Mouse (Mus musculus): ENCODE measurements around the gene Rnf39. TPM values are rescaled to one million over a fixed set of nuclear protein-coding genes. Genes with fewer than 3 reads are reported as not detected.

Gene Rnf39
- total RNA-seq, 2 experiments from 2014 or later = 0.61 to 0.86 TPM

DNA sequence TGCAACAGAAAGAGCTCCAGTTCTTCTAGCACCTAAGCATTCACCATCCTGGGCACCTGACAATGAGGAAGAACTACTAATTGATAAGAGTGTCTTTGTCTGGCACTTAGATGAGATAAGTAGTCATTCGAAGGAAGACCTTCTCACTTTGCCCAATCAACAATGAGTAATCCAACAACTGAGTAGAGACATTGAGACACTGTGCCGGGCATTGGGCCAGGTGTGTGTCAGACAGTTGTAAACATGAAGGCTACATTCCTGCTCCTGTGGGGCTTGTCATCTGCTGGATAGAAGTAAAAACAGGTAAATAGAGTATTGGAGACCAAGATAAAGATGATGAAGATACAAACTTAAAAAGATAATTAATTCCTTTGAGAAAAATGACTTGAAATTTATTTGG is 4.7 kb upstream of the Rnf39 start:
- DNase-seq (ENCODE audit: low spot score in 2 of 2) = peak in 1 of 2 experiments; percentile 56

DNA sequence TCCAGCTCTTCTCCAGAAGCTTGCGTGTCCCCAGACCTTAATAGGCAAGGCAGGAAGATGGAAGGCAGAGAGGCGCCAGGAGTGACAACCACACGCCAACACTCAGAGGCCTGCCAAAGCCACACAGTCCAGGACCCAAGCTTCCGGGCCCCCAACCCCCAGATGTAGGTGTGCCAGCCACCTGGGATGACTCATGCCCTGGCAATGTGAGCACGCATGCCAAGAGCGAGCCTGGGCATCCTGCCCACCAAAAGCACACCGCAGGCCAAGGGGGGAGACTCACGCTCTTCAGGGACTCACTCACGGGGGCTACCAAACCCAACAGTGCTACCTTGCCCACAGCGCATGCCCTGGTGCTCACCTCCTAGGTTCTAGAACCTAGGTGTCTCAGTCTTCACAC is 327 bp upstream of the Rnf39 start:
- DNase-seq (ENCODE audit: low spot score in 2 of 2) = no peak

DNA sequence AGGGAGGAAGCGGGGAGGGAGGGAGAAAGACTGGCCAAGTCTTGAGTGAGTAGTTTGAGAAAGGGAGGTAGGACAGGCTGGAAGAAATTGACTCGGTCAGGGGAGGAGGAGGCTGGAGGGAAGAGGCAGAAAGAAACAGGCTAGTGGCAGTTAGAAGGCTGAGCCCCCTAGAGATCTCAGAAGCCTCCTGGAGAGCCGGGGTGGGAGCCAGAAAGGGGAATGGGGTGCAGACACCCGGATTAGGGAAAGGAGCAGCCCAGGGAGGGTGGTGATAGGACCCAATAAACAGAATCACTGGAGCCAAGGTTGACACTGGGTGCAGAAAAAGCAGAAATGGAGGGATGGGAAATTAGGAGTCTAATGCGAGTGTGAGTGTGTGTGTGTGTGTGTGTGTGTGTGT is 973 bp downstream of the Rnf39 start:
- no peak for DNase-seq (ENCODE audit: low spot score in 2 of 2)

DNA sequence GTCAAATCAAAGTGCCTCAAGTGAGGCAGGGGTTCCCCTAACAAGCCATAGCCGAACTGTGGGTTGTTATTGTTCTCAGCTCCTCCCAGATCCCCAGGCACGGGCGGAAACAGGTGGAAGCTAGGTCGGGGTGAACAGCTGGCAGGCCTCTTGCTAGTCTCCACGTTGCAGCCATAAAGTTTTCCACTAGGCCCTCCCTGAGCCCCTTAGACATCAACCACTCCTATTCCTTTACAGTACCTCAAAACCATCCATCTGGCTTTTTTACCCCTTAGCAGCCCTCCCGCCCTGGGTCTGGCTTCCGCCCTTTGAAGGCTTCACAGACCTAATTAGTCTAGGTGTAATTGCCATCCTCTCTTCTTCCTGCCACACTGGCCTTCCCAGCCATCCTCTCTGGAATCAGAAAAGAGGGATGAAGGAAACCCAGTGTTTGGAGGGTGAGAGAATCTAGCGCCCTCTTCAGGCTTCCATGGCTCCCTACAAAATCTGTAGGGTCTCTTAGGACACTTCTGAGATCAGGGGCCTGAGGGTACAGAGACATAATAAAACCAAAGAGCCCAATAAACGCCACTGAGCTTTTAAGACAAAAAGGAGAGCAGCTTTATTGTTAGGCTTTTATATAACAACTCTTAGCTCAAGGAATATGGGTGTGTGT is 1.5 kb downstream of the Rnf39 start:
- DNase-seq (ENCODE audit: low spot score in 2 of 2) = no peak

DNA sequence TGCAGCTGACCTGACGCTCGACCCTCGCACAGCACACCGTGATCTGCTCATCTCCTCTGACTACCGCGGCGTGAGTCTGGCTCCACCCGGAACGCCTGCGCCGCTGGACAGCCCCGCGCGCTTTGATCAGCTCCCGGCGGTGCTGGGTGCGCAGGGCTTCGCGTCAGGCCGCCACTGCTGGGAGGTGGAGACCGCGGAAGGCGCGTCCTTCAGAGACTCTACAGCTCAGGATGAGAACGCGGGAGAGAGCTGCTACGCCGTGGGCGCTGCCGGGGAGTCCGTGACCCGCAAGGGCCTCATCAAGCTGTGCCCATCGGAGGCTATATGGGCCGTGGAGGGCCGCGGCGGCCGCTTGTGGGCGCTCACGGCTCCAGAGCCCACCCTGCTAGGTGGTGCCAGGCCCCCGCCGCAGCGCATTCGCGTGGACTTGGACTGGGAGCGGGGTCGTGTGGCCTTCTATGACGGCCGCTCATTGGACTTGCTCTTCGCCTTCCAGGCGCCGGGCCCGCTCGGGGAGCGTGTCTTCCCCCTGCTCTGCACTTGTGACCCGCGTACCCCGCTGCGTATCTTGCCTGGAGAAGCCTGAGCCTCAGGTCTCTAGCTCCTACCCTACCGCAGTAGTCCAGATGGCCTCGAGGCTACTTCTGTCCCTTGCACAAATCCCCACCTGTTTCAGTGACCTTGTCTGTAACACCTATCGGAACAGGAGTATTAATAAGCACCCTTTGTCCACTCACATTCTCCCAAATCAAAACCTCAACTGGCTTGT is 4.5 kb downstream of the Rnf39 start:
- DNase-seq (ENCODE audit: low spot score in 2 of 2) = peak; percentile 64 to 69

DNA sequence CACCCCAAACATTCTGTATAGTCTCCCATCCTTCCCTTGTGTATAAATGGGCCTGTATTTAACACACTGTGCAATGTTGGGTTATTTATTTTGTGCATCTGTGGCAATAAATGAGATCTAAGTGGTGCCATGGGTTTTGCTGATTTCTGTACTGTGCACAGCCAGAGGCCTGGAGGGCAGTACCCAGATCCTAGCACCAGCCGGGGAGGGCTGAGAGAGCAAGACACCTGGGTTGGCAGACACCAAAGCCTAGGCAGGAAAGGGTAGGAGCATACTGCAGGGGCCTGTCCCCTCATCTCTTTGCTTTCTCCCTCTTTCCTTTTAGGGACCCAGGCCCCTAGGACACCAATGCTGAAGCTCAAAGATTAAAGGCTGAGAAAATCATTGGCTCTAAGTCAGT is 5.6 kb downstream of the Rnf39 start:
- no peak for DNase-seq (ENCODE audit: low spot score in 2 of 2)

DNA sequence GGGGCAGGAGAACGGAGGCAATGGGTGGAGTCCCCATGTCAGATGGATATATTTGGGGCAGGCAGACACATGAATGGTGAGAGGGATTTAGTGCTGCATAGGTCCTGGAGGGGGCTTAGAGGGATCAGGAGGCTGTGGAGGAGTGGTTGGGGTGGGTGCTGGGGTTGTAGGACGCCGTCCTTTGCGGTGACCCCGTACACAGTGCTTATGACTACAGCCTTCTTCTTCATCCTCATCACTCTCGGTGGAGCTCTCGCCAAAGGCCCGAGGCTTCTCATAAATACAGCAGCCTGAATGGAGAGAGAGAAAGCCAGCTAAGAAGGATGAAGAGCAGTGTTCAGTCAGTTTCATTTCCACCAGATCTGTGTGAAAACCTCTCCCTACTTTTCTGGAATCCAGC is 6.5 kb downstream of the Rnf39 start:
- no peak for DNase-seq (ENCODE audit: low spot score in 2 of 2)

DNA sequence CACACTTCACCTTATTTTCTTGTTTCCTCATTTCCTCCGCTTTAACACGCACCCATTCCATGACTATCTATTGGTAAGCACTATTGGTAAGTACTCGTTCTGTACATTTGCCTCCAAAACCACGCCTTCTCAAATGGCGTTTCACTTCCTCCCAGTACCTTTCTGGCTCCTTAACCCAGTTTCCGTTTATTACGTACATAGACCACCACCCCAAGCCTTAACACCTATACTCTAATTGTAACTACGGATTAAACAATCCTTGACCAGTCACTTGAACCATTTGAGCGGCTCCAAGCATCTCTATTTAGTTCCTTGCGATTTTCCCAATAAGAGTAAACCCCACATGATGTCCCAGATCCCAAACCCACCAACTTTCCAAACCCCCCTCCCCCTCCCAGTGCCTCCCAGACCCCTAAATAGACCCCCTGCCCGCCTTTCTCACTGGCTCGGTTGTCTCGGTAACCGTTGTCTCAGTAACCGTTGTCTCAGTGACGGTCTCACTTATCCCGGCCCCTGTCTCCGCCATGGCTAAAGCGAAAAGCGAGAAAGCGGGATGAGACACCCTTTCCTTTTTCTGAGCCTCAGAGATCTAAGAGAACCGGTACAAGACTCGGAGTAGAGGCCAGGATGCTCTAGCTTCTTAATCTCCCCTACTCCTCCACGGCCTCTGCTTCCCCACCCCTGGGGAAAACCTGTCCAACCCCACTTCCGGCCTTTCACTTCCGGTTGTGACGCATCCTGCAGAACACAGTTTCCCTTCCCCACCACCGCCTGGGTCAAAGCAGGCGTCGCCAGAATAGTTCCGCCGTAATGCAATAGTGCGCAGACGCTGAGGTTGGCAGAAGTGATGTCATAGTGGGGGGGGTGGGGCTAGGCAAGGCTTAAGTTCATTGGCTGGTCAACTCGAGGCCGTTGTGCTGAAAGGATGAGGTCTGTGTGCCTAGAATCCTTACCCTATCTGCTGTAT is 8.5 kb downstream of the Rnf39 start, which contains the start of gene Ppp1r11:
Ppp1r11 (minus strand) TSS at position 761 of the 967 bp plus-strand sequence.
- DNase-seq (ENCODE audit: low spot score in 2 of 2) = peak; percentile 88 to 89

DNA sequence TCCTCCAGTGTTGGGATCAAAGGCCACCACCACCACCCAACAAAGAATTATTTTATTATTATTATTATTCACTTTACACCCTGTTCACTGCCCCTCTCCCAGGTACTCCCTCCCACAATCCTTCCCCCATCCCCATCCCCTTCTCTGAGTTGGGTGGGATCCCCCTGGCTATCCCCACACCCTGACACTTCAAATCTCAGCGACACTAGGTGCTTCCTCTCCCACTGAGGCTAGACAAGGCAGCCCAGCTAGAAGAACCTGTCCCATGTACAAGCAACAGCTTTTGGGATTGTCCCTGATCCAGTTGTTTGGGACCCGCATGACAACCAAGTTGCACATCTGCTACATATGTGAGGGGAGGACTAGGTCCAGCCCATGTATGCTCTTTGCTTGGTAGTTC is 9.9 kb downstream of the Rnf39 start:
- no peak for DNase-seq (ENCODE audit: low spot score in 2 of 2)

DNA sequence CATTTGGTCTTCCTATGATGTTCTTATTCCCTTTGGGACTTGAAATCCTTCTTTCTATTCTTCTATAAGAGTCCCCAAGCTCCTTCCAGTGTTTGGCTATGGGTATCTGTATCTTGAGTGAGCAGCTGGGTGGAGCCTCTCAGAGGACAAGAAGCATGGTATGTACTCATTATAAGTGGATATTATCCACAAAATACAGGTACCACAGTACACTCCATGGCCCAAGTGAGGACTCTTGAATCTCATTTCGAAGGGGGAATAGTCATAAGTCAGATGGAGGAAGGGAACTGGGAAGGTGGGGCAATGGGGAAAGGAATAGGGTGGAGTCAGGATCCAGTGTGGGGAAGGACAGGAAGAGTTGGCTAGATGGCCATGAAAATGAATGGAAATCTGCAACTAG is 10.3 kb downstream of the Rnf39 start:
- no peak for DNase-seq (ENCODE audit: low spot score in 2 of 2)

DNA sequence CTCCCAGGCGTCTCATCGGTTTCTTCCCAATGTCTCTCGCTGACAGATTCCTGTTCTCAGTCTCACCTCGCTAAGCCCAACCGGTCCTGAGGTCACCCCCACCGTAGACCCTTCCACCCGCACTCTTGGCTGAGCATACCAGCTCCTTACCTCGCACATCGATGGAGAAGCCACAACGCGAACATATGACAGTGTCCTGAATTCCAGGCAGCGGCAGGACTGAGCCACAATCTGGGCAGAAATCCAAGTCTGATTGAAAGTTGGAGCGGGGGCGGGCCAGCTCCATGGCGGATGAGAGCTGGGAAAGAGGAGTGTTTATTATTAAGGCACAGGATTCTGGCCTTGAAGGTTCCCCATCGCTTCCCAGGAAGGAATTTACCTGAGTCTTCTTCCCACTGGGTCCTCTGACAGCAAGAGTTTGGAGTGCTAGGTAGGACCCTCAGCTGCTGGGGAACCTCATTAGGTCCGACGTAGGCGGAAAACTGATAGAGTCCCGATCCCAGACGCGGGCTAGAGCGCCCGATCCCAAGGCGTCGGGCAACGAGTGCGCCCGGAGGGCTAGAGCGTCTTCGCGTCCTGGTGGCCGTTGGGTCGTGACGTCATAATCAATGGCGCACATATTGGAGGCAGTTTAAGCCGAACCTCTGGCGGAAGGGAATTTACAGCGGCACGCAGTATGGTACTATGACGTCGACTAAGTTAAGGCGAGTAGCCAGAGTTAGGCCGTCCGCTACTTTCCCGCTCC is 15.5 kb downstream of the Rnf39 start, which contains the start of the genes Znrd1 and Znrd1as:
Znrd1 (minus strand) TSS at position 561 of the 745 bp plus-strand sequence.
Znrd1as (plus strand) TSS at position 594 of the 745 bp plus-strand sequence.
- DNase-seq (ENCODE audit: low spot score in 2 of 2) = peak; percentile 83 to 88

DNA sequence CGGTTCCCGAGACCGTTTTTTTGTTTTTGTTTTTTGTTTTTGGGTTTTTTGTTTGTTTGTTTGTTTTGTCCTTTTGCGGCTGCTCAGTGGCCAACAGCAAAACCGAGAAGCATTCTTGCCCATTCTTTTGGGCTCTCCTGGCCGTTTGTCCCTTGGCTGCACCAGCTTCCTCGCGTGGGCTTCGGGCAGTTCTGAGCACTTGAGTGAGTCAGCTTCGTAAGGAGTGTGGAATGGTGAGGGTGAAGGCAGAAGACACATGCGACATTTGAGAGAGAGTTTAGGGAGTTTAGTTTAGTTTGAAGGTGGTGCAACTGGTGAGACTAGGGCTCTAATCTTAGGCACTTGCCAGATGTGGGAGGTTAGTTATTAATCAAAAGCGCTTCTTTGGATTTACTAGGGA is 16.2 kb downstream of the Rnf39 start:
- no peak for DNase-seq (ENCODE audit: low spot score in 2 of 2)

DNA sequence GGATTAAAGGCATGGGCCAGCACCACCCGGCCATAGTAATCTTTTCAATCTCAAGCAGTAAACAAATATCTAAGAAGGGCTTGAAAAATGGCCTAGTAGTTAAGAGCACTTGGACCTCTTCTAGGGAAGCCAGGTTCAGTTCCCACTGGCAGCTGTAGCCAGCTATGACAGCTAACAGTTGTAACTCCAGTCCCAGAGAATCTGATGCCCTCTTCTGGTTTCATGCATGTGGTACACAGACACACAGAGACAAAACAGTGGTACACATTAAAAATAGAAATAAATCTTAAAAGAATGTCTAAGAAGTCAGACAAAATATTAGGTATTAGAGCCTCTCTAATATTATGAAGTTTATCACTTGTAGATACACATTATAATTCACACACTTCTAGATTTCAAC is 18.4 kb downstream of the Rnf39 start:
- DNase-seq (ENCODE audit: low spot score in 2 of 2) = no peak

DNA sequence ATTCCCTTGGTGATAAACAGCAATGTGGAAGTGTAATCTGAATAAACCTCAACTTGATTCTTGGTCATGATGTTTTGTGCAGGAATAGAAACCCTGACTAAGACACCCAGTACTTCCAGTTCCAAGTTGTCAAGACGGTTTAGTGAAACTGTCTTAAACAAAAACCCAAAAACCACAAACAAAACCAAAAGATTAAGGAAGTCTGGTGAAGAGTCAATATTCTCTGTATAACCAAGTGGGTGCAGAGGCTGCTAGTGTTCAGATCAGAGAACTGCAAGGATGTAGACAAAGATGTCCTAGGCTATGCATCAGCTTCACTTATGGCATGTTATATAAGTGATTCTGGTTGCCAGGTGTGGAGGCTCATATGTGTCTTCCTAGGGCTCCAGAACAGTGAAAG is 24.2 kb downstream of the Rnf39 start:
- DNase-seq (ENCODE audit: low spot score in 2 of 2) = no peak

DNA sequence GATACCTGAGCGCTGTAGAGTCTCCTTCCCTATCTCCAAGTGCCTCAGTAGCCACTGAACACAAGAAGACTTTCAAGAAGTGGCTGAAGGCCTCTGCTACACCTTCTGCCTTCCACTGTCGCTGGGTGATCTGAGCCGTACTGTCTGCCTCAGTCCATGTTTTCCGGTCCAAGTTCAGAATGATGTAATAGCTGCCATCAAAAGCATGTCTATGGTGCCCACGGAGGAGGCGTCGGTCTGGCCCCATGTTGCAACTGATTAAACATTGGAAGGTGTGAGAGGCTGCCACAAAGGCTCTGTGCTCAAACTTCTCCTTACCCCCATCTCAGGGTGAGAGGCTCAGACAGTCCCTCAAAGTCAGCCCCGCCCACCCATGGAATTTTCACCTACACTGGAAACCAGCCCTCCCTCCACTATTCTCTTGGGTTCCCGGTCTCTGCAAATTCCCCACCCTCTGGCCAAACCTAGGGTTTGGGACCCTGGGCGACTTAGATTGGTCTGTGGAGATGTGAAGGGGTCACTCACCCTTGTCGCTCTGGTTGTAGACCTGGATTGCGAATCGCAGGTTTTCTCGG is 27.7 kb downstream of the Rnf39 start:
- no peak for DNase-seq (ENCODE audit: low spot score in 2 of 2)

DNA sequence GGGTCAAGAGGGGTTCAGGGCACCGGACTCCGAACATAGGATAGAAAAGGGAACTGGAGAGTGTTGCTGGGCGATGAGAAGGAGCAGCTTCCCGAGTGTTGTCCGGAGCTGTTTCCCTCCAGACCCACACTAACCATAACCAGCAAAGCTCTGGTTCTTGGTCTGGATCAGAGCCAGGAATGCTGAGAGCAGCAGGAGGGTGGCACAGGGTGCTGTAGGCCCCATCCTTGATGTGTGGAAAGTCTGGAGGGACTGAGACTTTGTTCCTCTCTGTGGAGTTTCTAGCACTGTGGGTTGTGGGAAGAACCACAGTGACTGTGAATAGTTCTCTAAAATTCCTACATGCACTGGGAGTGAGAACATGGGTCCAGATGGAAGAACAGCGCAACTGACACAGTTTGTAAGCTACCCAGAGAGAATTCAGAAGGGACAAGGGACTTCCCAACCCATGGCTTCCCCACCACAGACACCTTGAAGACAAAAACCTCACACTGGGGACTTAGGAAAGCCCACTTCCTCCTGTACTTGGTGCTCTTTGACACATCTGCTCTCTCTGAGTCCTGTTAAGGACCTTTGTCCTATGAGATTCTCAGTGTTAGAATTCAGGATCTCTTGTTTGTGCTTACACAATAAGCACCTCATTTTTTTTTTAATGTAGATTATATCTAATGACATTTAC is 28.6 kb downstream of the Rnf39 start:
- no peak for DNase-seq (ENCODE audit: low spot score in 2 of 2)

DNA sequence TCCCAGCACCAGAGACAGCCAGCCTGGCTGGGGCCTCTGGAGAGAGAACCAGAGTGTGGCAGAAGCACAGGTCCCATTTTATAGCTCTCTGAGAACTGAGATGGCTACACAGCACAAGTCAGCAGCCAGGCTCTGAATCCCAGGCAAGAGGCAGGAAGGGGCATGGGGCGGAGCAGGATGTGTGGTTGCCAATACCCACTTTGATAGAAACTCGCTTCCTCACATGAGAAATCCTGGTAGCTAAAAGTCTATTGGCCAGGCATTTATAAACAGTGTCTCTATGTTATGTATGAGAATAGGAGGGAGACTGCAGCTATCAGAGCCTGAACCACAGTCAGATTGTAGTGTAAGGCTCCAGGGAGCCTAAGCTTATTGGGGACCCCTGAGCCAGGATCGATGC is 30.1 kb downstream of the Rnf39 start:
- no peak for DNase-seq (ENCODE audit: low spot score in 2 of 2)

DNA sequence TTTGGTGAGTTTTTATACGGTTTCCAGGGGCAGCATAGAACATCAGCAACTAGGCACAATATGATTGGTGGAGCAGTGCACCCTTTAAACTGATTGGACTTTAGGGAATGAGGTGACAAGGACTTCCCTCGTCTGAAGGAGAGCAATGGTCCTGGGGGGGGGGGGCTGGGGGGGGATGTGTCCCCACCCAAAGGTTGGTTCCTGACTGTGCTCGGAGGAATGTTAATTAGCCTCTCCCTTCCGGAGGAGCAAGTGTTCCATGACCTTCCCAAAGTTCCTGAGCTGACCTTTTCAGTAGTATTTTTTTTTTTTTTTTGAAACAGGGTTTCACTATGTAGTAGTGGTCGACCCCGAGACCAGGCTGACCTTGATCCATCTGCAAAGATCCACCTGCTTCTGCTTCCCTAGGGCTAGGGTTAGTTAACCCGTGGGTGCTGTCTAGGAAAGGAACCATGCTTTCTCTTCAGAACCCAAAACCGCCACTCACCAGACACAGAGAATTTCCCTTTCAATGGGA is 30.6 kb downstream of the Rnf39 start:
- DNase-seq (ENCODE audit: low spot score in 2 of 2) = no peak

DNA sequence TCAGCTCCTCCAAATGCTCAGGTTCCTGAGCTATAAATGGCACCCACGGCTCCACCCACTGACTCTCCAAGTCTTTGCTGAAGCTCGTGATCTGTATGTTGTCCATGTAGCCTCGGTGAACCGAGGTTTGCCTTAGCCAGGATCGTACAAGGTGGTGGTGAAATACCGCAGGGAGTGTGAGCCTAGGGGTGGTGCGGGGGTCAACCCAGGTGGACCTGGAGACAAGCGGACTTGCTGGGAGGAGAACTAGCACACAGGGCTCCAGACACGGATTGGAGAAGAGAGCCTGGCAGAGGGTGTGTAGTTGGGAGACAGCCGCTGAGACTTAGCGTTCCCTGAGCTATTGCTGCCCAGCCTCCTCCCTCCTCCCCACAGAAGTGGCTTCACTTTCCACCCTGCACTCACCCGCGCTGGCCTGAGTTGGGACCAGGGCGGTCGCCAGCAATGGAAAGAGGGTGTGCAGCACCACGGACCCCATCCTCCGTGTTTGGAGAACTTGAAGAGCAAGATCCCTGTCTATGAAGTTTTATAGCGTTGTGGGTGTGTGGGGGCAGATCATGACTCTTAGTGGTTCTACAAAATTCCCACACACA is 38.6 kb downstream of the Rnf39 start, which contains the start of gene 2410137M14Rik:
2410137M14Rik (minus strand) TSS at position 17 of the 593 bp plus-strand sequence.
- no peak for DNase-seq (ENCODE audit: low spot score in 2 of 2)

All from adrenal gland, adult 18-20 months (tissue).